Mouse (Mus musculus) ES-Bruce4 (cell line): ENCODE measurements around the gene Uba1. TPM values are rescaled to one million over a fixed set of nuclear protein-coding genes. Genes with fewer than 3 reads are reported as not detected.

Source experiments
- H3K27ac ChIP-seq: 2 replicates; pipeline ENCODE4 v1.5.1; 2012; ENCODE audit warnings: low read length, inconsistent platforms; ENCODE audit not compliant: insufficient read depth
- H3K27me3 ChIP-seq: 2 replicates; pipeline ENCODE4 v1.6.1; 2012; ENCODE audit warnings: mild to moderate bottlenecking, low read length, inconsistent platforms; ENCODE audit not compliant: control insufficient read depth, poor library complexity, insufficient read depth, severe bottlenecking
- H3K36me3 ChIP-seq: 2 replicates; pipeline ENCODE4 v1.6.1; 2012; ENCODE audit warnings: inconsistent platforms, mild to moderate bottlenecking, low read length, moderate library complexity; ENCODE audit not compliant: control insufficient read depth, poor library complexity, insufficient read depth, severe bottlenecking
- H3K4me1 ChIP-seq: one replicate; pipeline ENCODE4 v1.8.1; 2011; ENCODE audit warnings: low read length; ENCODE audit not compliant: control insufficient read depth, insufficient read depth
- H3K4me3 ChIP-seq: 2 replicates; pipeline ENCODE4 v1.5.1; 2011; ENCODE audit warnings: low read depth, mild to moderate bottlenecking, low read length
- H3K9ac ChIP-seq: 2 replicates; pipeline ENCODE4 v1.6.1; 2012; ENCODE audit warnings: low read depth, mild to moderate bottlenecking, inconsistent platforms; ENCODE audit not compliant: poor library complexity, severe bottlenecking
- H3K9me3 ChIP-seq: replicated peaks from 2 replicates; pipeline ENCODE4 v1.6.1; 2012; ENCODE audit warnings: mild to moderate bottlenecking, low read length, inconsistent platforms; ENCODE audit not compliant: control insufficient read depth, poor library complexity, insufficient read depth, severe bottlenecking
- CTCF ChIP-seq: IDR thresholded peaks from one replicate; pipeline ENCODE4 v1.8.1; 2011; ENCODE audit warnings: low read depth, low read length
- EP300 ChIP-seq: IDR thresholded peaks from 2 replicates; pipeline ENCODE4 v1.6.1; 2011; ENCODE audit warnings: low read depth, low read length; ENCODE audit not compliant: insufficient read depth
- POLR2A ChIP-seq: IDR thresholded peaks from one replicate; pipeline ENCODE4 v1.8.1; 2011; ENCODE audit warnings: low read length; ENCODE audit not compliant: insufficient read depth
- polyA plus RNA-seq: library from polyadenylated mRNA; stranded (reverse); fragments of >200 nt; gene quantifications from 2 replicates; pipeline ENCODE4 v1.2.4, GENCODE M21; 2011; ENCODE audit warnings: low read depth; ENCODE audit not compliant: missing spikeins, insufficient read depth, insufficient read length

Gene Uba1
- polyA plus RNA-seq, 1 experiment = 391 TPM

DNA sequence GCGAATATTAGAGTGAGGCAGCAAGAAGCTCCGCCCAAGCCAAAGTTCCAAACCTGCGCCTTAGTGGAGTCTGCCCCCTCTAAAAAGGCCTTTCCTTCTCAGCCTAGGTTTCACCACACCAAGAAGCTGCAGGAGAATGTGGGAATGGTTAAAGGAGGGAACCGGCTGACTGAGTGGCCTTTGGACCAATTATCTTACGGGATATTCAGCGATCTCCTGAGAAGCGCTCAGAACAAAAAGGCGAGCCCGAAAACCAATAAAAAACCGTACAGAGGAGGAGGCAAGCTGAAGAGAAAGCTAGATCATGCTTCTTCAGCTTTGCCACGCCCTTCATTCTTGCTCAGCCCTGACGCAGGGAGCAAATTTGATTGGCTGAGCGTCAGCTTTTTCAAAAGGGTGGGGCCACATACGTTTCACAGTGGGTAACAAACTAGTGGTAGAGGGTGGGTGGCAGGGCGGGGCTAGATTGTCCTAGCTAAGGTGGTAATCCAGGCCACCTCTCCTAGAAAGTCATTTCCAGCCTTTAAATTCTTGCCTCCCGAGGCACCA is 29.5 kb downstream of the Uba1 start, which contains the start of gene Cdk16:
TSS of gene Cdk16 (plus strand) at position 436 of the 549 bp plus-strand sequence.
- TF ChIP-seq EP300 (no peak), CTCF (no peak), POLR2A (no peak)

DNA sequence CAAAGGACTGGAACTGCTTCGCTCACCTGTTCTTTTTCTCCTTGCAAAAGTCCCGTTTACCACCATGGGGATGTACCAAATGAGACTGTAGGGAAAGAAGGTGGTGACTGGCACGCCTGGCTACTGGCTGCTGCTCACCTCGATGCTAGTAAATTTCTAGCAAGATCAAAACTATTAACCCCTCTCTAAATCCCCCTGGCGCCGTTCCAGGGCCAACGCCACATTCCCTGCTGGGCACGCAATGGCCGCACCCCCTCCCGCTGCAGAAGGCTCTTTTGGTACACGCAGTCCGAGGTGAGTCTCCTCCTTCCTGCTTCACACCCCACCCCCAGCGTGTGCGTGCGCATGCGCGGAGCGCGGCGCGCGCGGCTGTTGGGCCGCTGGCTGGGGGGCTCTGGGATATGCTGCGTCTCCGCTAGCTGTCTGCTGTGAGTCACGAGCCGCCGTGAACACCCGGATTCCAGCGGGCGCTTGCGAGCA is 30.0 kb downstream of the Uba1 start:
- Histone ChIP-seq H3K27ac (peak overlapping the region; percentile 95), H3K9ac (peak overlapping the region; percentile 98), H3K4me1 (no peaks in the 10 kb centered on the region), H3K4me3 (peak overlapping the region; percentile 82), H3K36me3 (peaks cover 4% of the 10 kb centered on the region; the same call in 1 of the 2 replicates), H3K9me3 (no peaks in the 10 kb centered on the region), H3K27me3 (no peaks in the 10 kb centered on the region)
- TF ChIP-seq CTCF = no peak
- peak; percentile 39 for TF ChIP-seq POLR2A
- TF ChIP-seq EP300 = no peak

More for the DNA sequence above, 29.5 kb downstream of the Uba1 start, which contains the start of gene Cdk16:
- Histone ChIP-seq H3K4me3 (peak within 1 kb of the TSS; percentile 82), H3K9me3 (no peaks in the 10 kb centered on the region), H3K27ac (peak within 1 kb of the TSS; percentile 95), H3K4me1 (no peaks in the 10 kb centered on the region), H3K27me3 (no peaks in the 10 kb centered on the region), H3K36me3 (peaks cover 3% of the 10 kb centered on the region; the same call in 1 of the 2 replicates), H3K9ac (peak within 1 kb of the TSS; percentile 98)

DNA sequence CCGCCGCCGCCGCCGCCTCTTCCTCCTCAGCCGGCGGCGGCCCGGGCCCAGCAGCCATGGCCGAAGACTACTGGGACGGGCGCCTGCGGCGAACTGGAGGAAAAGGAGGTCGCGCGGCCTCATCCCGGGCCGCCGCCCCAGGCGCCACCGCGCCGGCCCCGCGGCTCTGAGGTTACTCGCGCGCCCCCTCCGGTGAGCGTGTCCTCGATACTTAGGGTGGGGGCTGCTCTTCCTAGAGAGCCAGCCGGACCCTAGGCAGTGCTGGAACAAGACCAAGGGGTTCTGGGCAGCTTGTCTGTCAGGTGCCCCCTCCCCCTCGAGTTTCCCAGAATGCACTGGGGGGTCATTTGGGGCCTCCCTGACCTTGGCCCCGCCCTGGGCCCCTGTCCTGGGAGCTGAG is 30.5 kb downstream of the Uba1 start:
- Histone ChIP-seq H3K27me3 (no peaks in the 10 kb centered on the region), H3K4me3 (peak overlapping the region; percentile 82), H3K9ac (peak overlapping the region; percentile 98), H3K4me1 (no peaks in the 10 kb centered on the region), H3K36me3 (peaks cover 8% of the 10 kb centered on the region; the same call in 1 of the 2 replicates), H3K9me3 (no peaks in the 10 kb centered on the region), H3K27ac (peak overlapping the region; percentile 40; the same call in 1 of the 2 replicates)
- TF ChIP-seq EP300 = no peak
- TF ChIP-seq POLR2A = no peak
- no peak for TF ChIP-seq CTCF

DNA sequence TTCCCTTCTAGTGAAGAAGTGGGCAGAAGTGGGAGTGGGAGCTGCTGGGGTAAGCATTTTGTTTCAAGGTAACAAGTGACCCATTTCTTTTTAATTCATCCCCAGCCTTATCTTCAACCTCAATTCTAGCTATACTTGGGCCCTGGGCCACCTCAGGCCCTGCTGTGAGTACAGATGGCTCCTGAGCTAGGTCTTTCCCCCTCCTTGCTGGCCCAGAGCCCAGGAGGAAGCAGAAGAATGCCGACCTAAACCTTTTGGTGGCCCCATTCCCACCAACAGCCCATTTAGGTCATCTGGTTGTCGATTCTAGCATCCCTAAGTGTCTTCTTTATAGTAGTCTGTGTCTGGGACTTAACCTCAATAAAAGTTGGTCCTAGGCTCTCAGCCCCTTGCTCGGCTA is 33.4 kb downstream of the Uba1 start:
- Histone ChIP-seq H3K4me3 (no peak overlapping the region), H3K4me1 (no peaks in the 10 kb centered on the region), H3K9ac (no peak overlapping the region), H3K27ac (no peak overlapping the region), H3K9me3 (no peaks in the 10 kb centered on the region), H3K36me3 (peaks cover 28% of the 10 kb centered on the region), H3K27me3 (no peaks in the 10 kb centered on the region)
- no peak for TF ChIP-seq POLR2A
- no peak for TF ChIP-seq EP300
- no peak for TF ChIP-seq CTCF

DNA sequence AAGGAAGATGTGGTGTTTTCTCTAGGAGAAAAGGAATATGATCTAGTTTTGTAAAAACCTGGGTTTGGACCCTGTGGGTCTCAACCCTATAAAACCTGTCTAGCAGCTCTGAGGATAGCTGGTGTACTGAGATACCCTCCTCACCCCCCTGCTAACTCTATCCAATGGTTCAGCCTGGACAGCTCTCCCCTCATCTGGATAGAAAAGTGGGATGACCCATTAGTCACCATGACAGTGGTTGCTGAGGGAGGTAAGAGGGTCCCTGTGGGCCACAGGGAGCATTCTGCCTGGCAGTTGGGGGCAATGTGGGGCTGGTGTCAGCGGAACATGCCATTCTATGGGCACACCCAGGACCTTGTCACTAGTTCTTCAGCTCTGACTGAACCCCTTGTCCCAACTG is 34.5 kb downstream of the Uba1 start:
- no peak for TF ChIP-seq POLR2A
- no peak for TF ChIP-seq CTCF
- TF ChIP-seq EP300 = no peak
- peaks cover 35% of the 10 kb centered on the region for H3K36me3 ChIP-seq
- H3K4me3 ChIP-seq = no peak overlapping the region
- no peaks in the 10 kb centered on the region for H3K9me3 ChIP-seq
- no peak overlapping the region for H3K27ac ChIP-seq
- H3K4me1 ChIP-seq = no peaks in the 10 kb centered on the region
- no peaks in the 10 kb centered on the region for H3K27me3 ChIP-seq
- H3K9ac ChIP-seq = no peak overlapping the region

DNA sequence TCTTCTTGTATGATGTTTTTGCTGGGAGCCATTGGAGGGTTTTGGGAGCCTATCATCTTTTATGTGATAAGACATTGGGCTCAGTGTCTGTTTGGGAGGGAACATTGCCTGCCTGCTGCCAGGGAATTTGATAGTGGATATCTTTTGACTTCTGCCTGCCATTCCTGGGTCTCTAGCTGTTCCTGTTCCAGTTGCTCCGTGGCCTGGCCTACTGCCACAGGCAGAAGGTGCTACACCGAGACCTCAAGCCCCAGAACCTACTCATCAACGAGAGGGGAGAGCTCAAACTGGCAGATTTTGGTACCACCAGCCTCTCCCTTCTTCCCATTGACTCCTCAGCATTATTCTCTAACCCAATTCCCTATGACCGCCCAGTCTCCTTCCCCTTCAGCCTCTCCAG is 37.7 kb downstream of the Uba1 start:
- Histone ChIP-seq H3K27me3 (no peaks in the 10 kb centered on the region), H3K4me3 (no peak overlapping the region), H3K9me3 (no peaks in the 10 kb centered on the region), H3K27ac (no peak overlapping the region), H3K9ac (no peak overlapping the region), H3K4me1 (no peaks in the 10 kb centered on the region), H3K36me3 (peaks cover 37% of the 10 kb centered on the region)
- TF ChIP-seq POLR2A (no peak), CTCF (no peak)
